Mouse (Mus musculus) brain, embryonic 14.5 days (tissue): ENCODE results near the gene Zc3h7b. TPM values are rescaled to one million over a fixed set of nuclear protein-coding genes. Genes with fewer than 3 reads are reported as not detected.
A peak's percentile ranks its signal among the peaks of the same experiment; 100 is the strongest.
"Not testable (repeated sequence)": the region's sequence is repeated elsewhere in the genome, so short reads cannot be mapped to it uniquely, and the experiment has no call there.

Experiments
- DNase-seq: peaks from one replicate; pipeline ENCODE4 v3.0.0-alpha.2; 2011; ENCODE audit warnings: low read depth
- CTCF ChIP-seq: fragments of 200-500 bp; IDR thresholded peaks from 2 replicates; pipeline ENCODE4 v1.5.1; 2012; ENCODE audit warnings: inconsistent platforms, mild to moderate bottlenecking, moderate library complexity, borderline replicate concordance; ENCODE audit not compliant: insufficient read depth, insufficient read length; ENCODE audit errors: extremely low read depth
- POLR2A ChIP-seq: fragments of 200-500 bp; IDR thresholded peaks from 2 replicates; pipeline ENCODE4 v1.6.1; 2012; ENCODE audit warnings: mild to moderate bottlenecking, inconsistent platforms, borderline replicate concordance; ENCODE audit not compliant: poor library complexity, insufficient read depth, insufficient read length, severe bottlenecking; ENCODE audit errors: extremely low read depth
- polyA plus RNA-seq: library from polyadenylated mRNA; depleted of rRNA; stranded (reverse); fragments of >200 nt; gene quantifications from 2 replicates; pipeline ENCODE4 v1.2.3, GENCODE M21; 2012; rRNA removed

Zc3h7b gene
- 80.6 and 102 TPM in 2 replicates for polyA plus RNA-seq

DNA sequence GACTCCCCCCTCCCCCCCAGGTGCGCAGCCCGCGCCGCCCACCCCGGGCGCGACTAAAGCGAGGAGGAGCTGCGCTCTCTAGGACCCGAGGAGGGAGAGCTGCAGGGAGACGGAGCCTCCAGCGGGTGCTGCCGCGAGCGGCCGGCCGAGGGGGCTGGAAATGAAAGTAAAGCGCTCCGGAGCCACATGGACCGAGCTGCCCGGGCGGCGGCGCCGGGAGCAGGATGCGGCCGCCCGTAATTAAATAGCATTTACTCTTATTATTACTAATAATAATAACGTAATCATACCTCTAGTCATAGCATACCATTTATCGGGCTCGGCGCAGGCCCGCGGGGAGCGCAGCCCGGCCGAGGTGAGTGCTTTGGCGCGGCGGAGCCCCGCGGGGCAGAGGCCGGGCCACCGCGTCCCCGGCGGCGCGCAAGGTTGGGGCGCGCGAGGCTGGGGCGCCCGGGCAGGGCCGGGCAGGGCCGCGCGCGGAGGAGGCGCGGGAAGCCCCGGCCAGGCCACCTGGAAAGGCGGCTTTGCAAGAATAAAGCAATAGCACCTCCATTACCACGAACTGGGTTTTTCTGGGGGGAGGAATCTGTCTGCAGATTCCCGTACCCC lies at the start of gene Zc3h7b, which contains the start of gene Rangap1:
Zc3h7b (plus strand) TSS at position 66 of the 609 bp plus-strand sequence.
Rangap1 (minus strand) TSS at position 539 of the 609 bp plus-strand sequence.
- TF ChIP-seq CTCF, result no peak
- peak; percentile 83; the same call in 1 of the 2 replicates for TF ChIP-seq POLR2A
- DNase-seq, result peak; percentile 86

GRCm38 (mm10) chr15:81697175-81697574 lies 47.7 kb upstream of the Zc3h7b start, which contains the start of gene Chadl:
TSS of gene Chadl (minus strand) at chr15:81697287.
- DNase-seq, result peak; percentile 71

GRCm38 (mm10) chr15:81697847-81698246 lies 47.0 kb upstream of the Zc3h7b start:
- peak; percentile 45 for DNase-seq
- TF ChIP-seq POLR2A (no peak), CTCF (peak; percentile 50; the same call in 1 of the 2 replicates)

More at GRCm38 (mm10) chr15:81697175-81697574, 47.7 kb upstream of the Zc3h7b start, which contains the start of gene Chadl:
- no peak for TF ChIP-seq CTCF

GRCm38 (mm10) chr15:81698532-81698931 lies 46.3 kb upstream of the Zc3h7b start:
- TF ChIP-seq CTCF, result no peak
- TF ChIP-seq POLR2A, result no peak
- DNase-seq, result no peak

- TF ChIP-seq POLR2A, result no peak
- no peak for TF ChIP-seq CTCF
- DNase-seq, result no peak
Observed at GRCm38 (mm10) chr15:81700161-81700560, 44.7 kb upstream of the Zc3h7b start.

DNA sequence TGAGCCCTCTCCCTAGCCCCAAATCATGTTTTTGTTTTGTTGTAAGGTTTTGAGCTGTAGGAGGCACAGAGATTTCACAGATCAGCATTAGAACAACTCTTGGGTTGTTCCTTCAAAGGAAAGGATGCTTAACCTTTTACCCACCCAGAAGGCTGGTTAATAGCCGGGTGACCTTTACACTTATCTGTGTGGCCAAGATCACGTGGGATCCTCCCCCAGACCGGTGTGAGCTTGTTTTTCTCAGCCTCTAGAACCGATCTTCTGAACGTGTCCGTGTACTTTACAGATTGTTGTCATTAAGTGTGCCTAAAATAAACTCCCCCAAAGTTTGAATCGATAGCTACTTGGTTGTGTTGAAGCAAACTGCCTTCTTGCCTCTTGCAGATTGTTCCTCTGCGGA lies 44.3 kb upstream of the Zc3h7b start:
- no peak for TF ChIP-seq CTCF
- no peak for TF ChIP-seq POLR2A

GRCm38 (mm10) chr15:81701350-81701749 lies 43.5 kb upstream of the Zc3h7b start:
- DNase-seq, result not testable (repeated sequence)

More for the DNA sequence above, 44.3 kb upstream of the Zc3h7b start:
- no peak for DNase-seq

DNA sequence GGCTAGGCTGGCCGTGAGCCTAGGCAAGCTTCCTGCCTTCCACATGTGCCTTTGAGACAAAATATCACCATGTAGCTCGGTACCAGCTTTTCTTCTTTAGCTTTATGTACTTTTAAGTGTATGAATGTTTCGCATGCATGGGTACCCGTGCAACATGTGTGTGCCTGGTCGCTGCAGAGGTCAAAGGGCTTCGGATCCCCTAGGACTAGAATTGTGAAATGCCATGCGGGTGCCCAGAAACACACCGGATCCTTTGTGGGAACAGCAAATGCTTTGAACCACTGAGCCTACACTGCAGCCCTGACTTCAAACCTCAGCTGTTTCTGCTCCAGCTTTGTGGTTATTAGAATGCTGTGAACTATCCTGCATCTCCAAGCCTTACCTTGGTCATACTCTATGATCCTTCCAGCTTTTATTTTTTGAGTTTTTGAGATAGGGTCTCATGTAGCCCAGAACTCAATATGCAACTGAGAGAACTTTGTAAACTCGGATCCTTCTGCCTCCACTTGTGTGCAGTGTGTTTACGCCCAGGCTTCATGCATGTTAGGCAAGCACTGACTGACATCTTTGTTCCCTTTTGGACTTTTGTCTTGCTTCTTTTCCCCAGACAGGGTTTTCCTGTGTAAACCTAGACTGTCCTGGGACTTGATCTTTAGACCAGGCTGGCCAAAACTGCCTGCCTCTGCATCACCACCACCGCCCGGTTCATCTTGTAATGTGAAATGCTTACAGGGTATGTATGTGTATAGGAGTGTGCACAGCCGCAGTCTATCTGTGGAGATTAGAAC lies 42.4 kb upstream of the Zc3h7b start:
- no peak for DNase-seq
- TF ChIP-seq POLR2A (no peak), CTCF (no peak)

- DNase-seq, result no peak
- TF ChIP-seq CTCF (no peak), POLR2A (no peak)
Observed at GRCm38 (mm10) chr15:81703094-81703489, 41.8 kb upstream of the Zc3h7b start.

DNA sequence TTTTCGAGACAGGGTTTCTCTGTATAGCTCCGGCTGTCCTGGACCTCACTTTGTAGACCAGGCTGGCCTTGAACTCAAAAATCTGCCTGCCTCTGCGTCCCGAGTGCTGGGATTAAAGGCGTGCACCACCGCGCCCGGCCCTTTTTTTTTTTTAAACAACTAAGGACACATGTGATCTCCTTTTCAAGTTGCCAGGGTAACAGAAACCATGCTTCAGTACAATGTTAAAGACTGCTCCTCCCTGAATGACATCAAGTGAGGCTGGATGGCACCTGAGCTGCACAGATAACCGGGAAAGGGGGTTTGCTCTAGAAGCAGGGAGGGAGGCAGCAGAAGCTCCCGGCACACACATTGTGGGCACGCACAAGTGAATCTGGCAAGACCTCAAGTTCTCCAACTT lies 35.9 kb upstream of the Zc3h7b start:
- TF ChIP-seq CTCF (no peak), POLR2A (no peak)
- DNase-seq, result no peak

GRCm38 (mm10) chr15:81709686-81710085 lies 35.2 kb upstream of the Zc3h7b start:
- DNase-seq, result no peak
- TF ChIP-seq POLR2A (no peak), CTCF (no peak)

DNA sequence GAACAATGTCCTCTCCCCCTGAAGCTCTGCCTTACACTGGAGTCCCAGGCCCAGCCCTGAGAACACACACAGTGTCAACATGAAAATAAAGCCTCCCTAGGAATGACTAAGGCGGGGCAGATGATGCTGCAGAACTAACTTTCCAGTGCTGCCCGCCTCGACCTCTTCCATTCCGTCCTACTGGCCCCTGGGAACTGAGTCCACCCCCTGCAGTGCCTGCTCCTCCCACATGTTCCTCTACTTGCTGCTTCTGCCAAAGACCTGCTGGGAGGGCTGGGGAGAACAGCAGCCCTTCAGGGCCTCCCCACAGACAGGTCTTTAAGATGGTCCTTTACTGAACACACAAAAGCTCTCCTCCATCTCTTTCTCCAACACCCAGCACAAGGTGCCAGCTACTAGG lies 34.1 kb upstream of the Zc3h7b start:
- DNase-seq, result no peak
- TF ChIP-seq CTCF (no peak), POLR2A (no peak)

GRCm38 (mm10) chr15:81713742-81714141 lies 31.1 kb upstream of the Zc3h7b start:
- no peak for DNase-seq
- TF ChIP-seq POLR2A (no peak), CTCF (no peak)
